Mouse (Mus musculus) B cell, adult 2 months (primary cell): ENCODE data around the gene 1110008P14Rik.
"Not testable (repeated sequence)": the region's sequence is repeated elsewhere in the genome, so short reads cannot be mapped to it uniquely, and the experiment has no call there.

ENCODE experiments used
- DNase-seq, 2 experiments: peaks; one replicate each; pipeline ENCODE4 v3.0.0; 2022

Gene 1110008P14Rik

DNA sequence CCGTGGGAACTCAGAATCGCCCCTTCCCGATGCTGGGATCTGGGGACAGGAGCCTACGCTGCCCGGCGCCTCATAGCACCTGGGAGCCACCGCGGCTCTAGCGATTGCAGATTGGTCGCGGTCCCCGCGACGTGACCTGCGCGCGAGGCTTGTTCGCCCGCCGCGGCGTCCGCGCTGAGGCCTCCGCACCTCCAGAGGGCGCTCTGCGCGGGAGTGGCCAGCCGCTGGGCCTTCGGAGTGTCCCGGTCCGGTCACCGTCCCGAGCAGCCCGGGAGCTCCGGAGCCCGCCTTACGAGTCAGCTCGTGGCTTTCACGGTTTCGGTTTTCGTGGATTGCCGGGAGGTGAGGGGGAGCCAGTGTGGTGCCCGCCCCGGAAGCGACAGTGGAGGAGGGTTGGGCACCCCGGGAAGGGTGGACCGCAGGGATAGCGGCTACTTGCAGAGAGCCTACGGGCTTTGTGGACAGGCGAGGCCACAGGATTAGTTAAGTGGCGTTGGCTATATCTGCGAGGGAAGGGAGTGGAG, 18.9 kb downstream of the 1110008P14Rik start:
- peak; percentile 93 to 95 for DNase-seq

DNA sequence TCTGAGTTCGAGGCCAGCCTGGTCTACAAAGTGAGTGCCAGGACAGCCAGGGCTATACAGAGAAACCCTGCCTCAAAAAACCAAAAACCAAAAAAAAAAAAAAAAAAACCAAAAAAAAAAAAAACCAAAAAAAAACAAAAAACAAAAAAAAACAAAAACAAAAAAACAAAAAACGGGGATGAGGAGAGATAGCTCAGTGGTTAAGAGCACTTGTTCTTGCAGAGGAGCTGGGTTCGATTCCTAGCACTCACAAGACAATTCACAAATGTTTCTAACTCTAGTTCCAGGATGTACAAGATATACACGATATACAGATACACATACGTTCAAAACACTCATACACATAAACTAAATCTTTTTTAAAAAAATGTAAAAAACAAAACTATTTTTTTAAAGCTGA, 19.5 kb downstream of the 1110008P14Rik start:
- DNase-seq, result not testable (repeated sequence)

DNA sequence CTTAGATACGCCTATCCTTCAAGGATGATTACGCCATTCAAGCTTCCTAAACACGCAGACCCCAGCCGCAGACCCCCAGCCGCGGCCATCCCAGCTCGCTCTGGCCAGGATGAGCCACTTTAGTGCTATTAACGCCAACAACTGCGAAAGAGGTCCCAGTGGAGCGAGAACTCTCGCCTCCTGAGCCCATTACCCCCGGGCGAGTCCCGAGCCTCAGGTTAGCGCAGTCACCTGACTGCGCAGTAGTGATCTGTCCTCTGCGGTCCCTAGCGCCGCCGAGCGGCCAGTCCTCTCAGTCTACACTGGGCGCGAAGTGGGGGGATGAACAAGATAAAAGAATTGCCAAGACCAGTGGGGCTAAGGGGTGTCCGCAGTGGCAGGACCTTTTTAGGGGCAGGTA, 20.3 kb downstream of the 1110008P14Rik start:
- peak; percentile 77 to 79 for DNase-seq

DNA sequence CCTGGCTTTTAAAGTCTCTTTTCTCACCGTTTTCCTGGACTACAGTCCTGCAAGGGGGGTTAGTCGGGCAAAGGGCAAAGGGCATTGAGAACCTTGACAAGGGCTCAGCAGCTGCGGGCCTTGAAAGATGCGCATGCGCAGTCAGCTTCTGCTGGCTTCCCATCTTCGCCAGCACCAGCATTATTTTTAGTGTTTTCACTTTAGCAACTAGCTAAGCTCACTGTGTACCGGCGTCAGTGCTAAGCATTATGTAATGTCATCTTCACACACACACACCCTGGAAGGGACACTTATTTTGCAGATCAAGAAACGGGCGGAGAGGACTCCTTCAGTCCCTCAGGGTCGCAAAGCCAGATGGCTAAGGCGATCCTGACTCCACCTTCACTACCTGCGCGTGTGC, 21.0 kb downstream of the 1110008P14Rik start:
- DNase-seq, result peak; percentile 66 to 67

DNA sequence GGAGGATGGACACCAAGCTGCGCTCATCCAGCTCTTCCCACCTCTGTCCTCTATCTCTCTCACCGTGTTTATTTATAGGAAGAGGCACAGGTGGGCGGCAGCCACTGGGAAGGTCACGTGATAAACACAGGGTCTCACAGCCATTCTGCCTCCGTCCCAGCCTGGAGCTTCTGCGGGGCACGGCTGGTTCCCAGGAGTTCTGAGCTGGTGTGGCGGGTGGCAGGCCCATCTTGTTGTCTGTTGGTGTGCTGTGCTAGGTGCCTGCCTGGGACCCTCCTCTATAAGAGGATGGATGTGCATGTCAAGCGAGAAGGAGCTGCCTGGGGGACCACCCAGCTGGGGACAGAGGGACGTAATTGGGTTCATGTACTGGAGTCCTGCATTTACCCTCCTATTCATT, 23.4 kb downstream of the 1110008P14Rik start:
- no peak for DNase-seq

DNA sequence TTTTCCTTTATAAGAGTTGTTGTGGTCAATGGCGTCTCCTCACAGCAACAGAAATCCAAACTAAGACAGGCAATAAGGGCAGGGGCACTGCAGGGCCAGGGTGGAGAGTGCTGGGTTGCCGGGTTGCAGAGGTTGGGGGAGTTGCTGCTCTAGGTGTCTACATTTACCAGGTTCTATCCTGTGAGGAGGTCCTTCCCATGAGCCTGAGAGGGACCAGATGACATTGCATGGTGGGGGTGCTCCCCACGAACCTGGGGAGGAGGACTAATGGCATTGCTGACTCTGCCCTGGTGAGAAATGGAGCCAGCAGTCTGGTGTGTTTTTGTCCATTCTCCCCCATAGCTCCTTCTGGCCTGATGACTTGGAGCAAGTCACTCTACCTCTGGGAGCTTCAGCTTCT, 24.0 kb downstream of the 1110008P14Rik start:
- DNase-seq, result no peak

DNA sequence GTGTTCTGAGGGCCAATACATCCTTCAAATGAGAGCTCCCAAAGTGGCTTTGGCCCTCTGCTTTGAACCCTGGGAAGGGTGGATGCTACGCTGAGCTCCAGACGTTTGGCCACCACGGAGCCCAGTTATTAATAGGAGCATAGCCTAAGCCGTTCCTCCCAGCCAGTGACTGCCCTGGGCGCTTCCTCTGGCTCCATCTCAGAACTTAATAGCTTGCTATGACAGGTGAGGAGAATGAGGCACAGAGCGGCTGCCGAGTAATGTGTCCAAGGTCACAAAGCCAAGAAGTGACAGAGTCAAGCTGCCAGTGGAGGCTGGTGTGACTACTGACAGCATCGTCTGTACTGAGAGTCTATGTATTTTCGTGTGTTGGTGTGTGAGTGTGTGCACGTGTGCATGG, 25.5 kb downstream of the 1110008P14Rik start:
- DNase-seq, result no peak

DNA sequence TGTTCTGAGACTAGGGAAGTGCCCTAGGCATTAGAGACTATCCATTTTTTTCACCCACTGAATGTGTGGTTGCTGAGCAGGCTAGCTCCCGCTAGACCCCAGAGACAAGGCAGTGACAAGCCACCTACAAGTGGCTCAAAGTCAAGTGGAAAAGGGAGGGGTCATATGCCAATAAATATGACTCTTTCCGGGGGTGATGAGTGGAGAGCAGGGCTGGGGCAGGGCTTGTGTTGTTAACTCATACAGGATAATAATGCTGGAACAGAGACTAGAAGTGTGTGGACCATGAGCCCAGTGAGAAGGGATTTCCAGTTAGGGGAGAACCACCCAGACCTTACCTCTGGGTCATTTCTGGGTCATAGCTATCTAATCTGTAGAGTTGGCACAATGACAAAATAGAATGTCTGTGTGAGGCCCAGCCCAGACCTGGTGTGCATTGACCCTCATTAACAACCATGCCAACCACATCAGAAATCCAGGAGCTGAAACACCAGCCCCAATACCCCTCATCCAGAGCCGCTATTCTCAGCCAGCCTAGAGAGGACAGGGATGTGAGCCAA, 27.3 kb downstream of the 1110008P14Rik start:
- no peak for DNase-seq

DNA sequence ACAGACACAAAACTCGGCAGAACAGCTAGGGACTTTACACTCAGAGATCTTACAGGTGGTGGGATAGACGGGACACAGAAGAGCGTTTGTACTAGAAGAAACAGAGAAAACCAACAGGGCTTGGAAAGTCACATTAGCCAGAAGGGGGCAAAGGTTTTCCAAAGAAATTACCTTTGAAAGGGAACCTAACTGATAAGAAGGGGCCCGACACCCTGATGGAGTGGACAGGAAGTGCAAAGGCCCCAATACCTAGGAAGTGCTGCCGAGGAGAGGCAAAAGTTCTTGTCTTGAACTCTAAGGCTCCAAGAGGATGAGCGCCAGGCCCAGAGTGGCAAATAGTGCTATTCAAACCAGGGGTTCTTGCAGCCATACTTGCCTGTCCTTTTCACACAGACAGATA, 27.9 kb downstream of the 1110008P14Rik start:
- no peak for DNase-seq

DNA sequence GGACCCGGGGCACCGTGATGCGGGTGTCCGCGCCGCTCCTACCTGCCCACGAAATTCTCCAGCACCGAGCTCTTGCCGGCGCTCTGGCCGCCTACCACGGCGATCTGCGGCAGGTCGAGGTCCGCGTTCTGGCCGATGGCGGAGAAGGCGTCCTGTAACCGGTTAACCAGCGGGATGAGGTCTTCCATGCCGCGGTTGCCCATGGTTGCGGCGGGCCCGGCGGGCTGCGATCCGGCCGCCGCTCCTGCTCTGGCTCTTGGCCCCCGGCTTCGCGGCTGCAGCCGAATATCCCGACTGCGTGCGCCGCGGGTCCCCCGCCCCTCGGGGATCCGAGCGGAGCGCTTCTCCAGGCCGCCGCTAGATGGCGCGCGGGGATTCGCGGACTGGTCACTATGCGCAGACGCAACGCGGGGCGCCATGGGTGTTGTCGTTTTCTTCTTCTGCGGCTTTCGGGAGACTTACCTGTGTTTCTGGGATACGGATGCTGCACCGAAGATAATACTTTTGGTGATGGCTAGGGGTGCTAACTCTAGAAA, 28.7 kb downstream of the 1110008P14Rik start, which contains the start of gene Dnm1:
TSS of gene Dnm1 (minus strand) at position 332 of the 536 bp plus-strand sequence.
- peak; percentile 94 for DNase-seq

DNA sequence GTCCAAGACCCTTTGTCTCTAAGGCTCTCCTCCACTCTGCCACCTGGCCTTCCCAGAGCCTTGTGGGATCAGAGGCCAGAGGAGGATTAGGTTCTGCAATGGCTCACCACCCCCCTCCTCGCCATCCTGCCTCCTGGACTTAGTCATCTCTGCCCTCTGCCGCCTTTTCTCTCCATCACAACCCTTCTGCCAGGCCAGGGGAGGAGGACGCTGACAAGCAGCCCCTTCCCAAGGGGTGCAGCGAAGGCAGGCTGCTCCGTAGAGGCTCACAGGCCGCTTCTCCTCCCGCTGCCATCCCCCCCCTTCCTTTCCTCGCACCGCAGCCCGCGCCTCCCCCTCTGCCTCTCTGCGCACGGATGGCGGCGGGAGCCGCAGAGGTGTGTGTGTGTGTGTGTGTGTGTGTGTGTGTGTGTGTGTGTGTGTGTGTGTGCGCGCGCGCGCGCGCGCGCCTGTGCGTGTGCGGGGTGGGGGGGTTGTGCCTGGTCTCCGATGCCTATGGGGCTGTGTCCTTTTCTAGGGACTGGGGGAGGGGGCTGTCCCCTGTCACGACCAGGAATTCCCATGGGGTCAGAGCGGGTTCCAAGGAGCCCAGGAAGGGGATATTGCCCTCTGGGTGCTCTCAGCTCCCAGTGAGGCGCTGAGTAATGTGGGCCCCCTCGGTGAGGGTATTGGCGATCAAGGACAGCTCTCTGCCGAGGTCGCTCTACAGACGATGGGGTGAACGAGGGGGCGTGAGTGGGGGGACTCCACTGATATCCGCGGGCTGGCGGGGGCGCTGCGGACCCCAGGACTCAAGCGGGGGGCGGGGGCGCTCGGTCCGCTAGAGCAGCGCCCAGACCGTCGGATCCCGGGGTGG, 29.4 kb downstream of the 1110008P14Rik start, which contains the start of gene Ciz1:
TSS of gene Ciz1 (plus strand) at position 177 of the 856 bp plus-strand sequence.
- peak; percentile 30 to 39 for DNase-seq

DNA sequence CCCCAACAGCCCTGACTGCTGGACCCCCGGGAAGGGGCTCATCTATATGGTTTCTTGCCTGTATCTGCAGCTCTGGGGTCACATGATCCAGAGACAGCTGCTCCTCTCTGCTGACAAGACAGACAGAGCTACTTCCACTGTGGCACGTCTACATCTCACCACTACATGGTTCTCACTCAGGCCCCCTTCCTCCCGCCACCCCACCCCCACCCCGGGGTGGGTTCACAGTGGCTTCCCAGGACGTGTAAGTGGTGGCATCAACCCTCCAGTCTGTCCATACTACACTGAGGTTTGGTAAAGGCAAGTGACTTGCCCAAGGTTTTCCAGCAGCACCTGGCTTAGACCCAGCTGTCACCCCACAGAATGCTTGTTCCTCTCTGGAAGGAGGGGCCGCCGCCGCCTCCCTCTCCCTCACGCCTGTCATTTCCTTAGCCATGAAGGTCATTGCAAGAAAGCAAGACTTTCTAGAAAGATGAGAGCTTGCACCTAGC, 30.2 kb downstream of the 1110008P14Rik start:
- peak in 1 of 2 experiments; percentile 10 for DNase-seq

DNA sequence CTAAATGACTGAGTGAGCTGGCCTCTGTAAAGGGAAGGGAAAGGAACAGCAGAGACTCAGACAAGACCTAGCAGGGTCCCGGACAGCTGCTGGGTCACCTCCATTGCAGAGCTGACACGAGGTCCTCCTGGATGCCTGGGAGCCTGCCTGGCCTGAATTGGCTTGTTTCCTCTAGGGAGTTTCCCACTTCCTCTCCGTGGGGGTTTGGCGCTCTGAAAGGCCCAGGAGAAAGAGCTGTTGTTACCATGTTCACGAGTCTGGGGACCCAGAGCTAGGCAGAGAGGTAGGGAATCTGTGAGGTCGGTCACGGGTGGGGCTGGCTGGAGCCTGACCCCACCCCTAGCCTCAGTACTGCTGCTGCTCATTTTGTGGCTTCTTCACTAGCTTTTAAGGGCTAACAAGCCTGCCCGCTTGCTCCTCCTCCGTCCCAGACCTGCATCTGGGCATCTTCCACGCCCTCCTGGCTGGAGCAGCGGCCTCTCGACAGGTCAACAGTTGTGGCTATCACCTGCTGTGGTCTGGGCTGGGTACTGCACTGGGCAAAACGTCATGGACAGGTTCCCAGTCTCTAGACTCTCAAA, 31.2 kb downstream of the 1110008P14Rik start:
- peak in 1 of 2 experiments; percentile 6 for DNase-seq

DNA sequence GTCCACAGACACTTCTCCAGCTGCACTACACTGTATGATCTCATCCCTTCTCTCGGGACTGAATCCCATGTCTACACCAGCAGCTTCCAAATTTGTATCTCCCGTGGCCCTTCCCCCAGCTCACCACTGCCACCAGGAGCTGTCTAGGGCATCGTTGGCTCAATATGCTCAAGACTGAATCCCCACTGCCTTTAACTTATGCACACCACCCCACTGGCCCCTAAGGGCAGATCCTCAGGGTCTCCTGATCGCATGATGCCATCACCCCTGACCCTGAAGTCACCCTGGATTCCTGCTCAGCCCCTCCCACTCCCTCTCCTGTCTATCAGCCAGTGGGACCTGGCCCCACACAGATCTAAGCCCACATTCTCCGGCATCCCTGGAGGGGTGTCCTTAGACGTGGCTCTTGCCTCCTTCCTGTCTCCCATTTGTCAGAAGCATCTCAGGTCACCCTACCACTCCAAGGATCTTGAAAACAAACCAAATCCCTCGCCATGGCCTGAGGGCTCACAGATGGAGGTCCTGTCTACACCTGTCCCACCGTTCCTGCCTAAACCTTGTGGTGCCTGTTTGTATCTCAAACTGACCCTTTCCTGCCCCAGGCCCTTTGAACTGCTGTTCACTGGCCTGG, 32.0 kb downstream of the 1110008P14Rik start:
- no peak for DNase-seq

DNA sequence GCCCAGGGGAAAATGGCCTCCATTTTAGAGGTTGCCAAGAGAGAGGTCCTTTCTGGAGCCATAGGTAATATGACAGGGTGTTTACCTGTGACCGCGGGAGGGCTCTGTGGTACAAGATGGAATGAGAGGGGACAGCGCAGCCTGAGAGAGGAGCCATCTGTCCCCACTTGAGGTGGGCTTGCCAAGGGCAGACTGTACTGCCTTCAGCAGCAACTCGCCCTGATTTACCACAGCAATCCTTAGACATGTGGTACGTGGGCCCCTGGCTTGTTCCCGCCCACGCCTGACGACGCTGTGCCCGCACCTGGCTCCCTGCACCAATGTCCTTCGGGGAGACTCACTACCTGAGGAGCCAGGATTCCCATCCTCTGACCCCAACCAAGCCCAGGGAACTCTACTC, 33.4 kb downstream of the 1110008P14Rik start:
- DNase-seq, result no peak

DNA sequence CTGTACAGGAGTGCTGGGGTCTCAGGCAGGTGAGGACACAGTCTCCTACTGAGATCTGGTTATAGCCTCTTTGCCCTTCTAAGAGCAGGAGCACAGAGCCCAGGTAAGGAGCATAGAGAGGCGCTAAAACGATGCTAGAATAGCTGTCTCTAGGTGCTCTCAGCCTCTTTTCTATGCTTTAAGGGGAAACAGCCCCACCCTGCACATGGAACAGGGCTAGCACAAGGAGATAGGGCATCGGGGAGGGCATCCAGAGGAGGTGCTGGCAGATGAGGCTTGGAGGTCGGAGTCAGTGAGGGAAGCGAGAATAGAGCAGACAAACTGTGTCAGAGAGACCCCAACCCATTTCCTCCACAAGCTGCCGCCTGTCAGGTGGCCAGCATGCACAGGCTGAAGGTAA, 34.7 kb downstream of the 1110008P14Rik start:
- DNase-seq, result no peak

DNA sequence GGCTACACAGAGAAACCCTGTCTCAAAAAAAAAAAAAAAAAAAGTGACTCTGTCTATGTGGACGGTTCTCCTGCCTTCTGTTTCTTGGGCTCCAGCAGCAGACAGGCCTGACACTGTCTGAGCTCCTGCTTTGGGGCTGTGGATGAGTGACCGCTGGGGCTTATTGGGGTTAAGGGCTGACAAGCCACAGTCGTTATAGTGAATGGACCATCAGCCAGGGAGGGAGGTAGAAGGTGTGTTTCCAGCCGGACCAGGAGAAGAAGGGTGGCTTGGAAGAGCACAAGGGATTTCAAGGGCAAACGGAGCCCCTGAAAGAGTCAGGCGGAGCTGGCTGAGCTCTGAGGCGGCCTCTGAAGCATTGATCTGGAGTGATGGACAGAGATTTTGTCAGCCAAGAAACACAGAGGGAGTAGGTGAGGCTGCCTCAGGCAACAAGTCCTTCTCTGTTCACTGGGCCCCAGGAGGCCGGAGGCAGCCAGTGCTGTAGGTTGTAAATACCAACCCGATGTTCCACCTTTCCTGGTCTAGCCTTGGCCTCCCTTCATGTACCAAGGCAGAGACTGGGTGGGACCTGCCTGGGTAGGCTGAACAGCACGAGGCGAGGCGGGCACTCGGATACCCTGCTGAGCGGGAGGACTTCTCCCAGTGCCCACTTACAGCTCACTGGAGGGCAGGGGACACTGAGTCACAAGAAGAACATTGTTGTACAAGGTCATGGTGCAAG, 37.0 kb downstream of the 1110008P14Rik start:
- DNase-seq, result no peak

DNA sequence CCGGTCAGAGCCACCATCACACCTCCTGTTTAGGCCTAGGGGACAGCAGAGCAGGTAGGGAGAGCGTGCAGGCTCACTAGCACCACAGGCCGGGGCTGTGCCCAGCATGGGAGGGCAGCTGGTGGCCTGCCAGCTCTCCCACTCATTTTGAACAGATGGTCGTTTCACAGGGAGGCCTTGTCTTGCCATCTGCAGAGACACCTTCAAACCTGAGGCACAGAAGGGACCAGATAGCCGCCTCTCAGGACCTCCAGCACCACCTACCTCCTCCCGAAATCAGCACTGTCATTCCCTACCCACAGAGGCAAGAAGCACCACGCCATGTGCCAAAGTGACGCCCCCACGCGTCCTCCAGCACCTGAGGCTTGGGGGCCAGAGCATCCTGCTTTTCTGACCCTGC, 37.7 kb downstream of the 1110008P14Rik start:
- DNase-seq, result no peak

DNA sequence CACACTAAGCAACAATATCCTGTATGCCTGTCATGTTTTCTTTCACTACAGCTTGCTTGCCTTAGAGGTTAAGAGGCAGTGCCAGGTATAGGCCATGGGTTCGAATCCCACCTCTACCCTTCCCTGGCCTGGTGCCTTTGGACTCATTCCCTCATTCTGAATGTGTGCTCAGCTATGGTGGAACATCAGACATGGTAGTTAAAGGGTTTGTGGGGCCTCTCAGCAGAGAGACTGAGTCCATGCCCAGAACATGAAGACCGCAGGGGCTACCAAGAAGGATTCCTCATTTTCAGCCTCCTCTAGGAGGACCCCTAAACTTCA, 38.4 kb downstream of the 1110008P14Rik start:
- no peak for DNase-seq

DNA sequence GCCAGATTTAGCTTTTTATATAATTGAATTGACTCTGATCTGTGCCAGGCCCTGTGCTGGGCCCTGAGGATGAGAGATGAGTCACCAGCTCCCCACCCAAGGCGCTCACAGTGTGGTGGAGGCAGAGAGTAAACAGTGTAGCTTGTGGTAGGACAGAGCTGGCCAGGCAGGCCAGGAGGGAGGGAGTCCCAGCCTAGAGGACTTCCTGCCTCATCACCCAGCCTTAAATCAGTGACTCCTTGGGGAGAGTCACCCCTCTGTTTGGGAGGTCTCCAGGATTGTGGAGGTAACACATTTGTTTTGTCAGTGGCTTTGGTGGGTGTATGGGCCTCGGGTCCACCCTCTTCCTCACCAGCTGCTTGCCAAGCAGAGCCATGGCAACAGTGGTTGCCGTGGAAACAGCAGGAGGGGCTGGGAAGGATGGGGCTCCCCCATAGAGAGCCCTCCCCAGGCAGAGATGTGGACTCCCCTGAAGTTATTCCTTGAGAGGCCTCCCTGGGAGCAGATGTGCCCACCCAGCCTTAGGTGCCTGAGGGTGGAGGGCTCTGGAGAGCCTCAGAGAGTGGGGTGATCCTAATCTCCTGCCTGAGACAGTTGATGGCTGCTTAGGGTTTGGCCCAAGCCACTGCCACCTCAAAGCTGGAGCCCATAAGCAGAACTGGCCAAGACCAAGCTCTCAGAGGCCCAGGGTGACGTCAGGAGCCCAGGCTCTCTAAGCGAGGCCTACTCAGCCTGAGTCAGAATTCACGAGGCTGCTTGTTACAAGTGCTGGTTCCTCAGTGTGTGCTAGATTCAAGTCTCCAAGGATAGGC, 39.0 kb downstream of the 1110008P14Rik start:
- no peak for DNase-seq

DNA sequence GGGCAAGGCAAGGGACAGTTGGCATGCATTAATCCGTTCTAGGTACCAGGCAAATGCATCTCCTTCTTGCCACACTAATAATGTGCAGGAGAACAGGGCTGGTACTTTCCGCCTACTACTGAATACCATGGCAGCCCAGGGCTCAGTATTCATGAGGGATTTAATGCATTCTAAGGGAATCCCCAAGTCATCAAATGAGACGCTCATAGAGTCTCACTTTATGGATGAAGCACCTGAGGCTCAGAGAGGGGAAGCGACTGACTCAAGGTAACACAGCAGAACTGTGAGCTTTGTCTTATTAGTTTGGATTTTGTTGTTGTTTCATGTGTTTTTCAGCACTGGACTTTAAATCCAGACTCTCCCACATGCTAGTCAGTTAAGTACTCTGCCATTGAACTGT, 39.7 kb downstream of the 1110008P14Rik start:
- no peak for DNase-seq

DNA sequence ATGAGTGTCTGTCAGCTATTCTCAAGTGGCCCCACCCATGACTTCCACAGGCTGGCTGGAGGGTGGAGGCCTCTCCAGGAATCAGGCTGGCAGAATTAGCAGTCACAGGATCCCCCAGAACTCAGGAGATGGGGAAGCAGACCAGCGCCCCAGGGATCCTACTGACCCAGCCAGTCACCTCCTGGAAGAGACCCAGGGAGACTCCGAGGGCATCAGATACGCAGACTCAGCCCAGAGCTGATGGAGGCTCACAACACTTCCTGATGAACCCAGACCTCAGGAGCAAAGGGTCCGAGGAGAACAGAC, 40.2 kb downstream of the 1110008P14Rik start:
- DNase-seq, result no peak
